Mouse (Mus musculus): ENCODE data around the gene Ubtd1.

GRCm38 (mm10) chr19:41998770-41999548 is 17.4 kb downstream of the Ubtd1 start:
- TF ChIP-seq POLR2A (IDR thresholded peaks at IDR 0.05; ENCODE audit: low read depth, low read length) (no peak), CTCF (IDR thresholded peaks at IDR 0.05; ENCODE audit: borderline replicate concordance, insufficient read depth, low read length) (no peak)

All from embryonic fibroblast, embryonic 13.5 days (primary cell).